Mouse (Mus musculus): ENCODE results near the gene Phactr3. TPM values are rescaled to one million over a fixed set of nuclear protein-coding genes. Genes with fewer than 3 reads are reported as not detected.

Gene Phactr3
- polyA plus RNA-seq, 1 experiment from 2014 or later = 0.39 TPM

DNA sequence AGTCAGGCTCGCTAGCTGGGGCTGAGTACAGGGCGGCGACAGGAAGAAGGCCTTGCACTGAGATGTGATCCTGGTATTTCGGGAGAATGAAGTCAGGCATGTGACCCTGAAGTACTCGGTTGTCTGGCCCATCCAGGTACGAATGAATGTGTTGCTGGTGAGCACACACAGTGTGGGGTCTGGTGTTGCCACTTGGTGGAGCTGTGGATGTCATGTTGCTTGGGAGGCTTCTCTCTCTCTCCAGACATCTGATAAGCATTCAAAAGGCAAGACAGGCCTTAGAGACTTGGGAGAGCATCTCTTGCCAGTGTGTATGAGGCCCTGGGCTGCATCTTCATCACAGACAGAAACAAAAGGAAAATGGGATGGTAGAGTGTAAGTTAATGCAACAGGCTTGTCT lies 77.3 kb downstream of the Phactr3 start:
- no peak overlapping the region for H3K4me3 ChIP-seq (replicated peaks; ENCODE audit: low read depth, low read length)
- H3K27me3 ChIP-seq (ENCODE audit: insufficient read depth, low read length) = no peaks in the 10 kb centered on the region
- no peaks in the 10 kb centered on the region for H3K9me3 ChIP-seq (replicated peaks; ENCODE audit: low read length)
- H3K9ac ChIP-seq (ENCODE audit: low read depth, low read length) = no peak overlapping the region
- no peak overlapping the region for H3K4me2 ChIP-seq (ENCODE audit: low read length)
- no peak for TF ChIP-seq CTCF (IDR thresholded peaks at IDR 0.05; ENCODE audit: low read depth)
- DNase-seq (ENCODE audit: low spot score) = no peak
- H3K27ac ChIP-seq = no peak overlapping the region
- H3K4me1 ChIP-seq (replicated peaks; ENCODE audit: insufficient read depth, low read length) = no peaks in the 10 kb centered on the region
- H3K36me3 ChIP-seq (ENCODE audit: insufficient read depth, low read length) = no peaks in the 10 kb centered on the region
- no peak for ATAC-seq (replicated peaks; ENCODE audit: low FRiP score, low read depth)
- 84% methylated on average over 6 of the region's 6 CpGs for WGBS

DNA sequence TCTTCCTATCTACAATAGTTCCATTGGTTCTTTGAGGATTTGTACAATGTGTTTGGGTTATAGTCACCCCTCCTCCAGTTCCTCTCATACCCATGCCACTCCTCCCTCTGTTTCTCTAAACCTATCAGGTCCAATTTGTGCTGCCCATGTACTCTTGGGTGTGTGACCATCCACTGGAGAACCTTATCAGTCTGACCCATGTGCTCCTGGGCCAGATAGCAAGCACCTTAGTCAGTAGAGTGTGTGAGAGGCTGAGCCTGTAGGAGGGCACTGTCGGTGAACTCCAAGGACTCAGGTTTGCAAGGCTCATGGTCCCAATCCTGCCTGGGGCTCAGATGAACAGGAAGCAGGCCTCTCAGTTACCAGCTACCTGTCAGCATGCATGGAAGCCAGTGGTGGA lies 78.8 kb downstream of the Phactr3 start:
- no peaks in the 10 kb centered on the region for H3K36me3 ChIP-seq (ENCODE audit: insufficient read depth, low read length)
- no peak overlapping the region for H3K4me2 ChIP-seq (ENCODE audit: low read length)
- TF ChIP-seq CTCF (IDR thresholded peaks at IDR 0.05; ENCODE audit: low read depth) = no peak
- H3K4me1 ChIP-seq (replicated peaks; ENCODE audit: insufficient read depth, low read length) = no peaks in the 10 kb centered on the region
- H3K9ac ChIP-seq (ENCODE audit: low read depth, low read length) = no peak overlapping the region
- H3K27ac ChIP-seq = no peak overlapping the region
- WGBS = 97% methylated on average over 1 of the region's 1 CpGs
- no peak for DNase-seq (ENCODE audit: low spot score)
- no peaks in the 10 kb centered on the region for H3K9me3 ChIP-seq (replicated peaks; ENCODE audit: low read length)
- H3K27me3 ChIP-seq (ENCODE audit: insufficient read depth, low read length) = no peaks in the 10 kb centered on the region
- no peak for ATAC-seq (replicated peaks; ENCODE audit: low FRiP score, low read depth)
- H3K4me3 ChIP-seq (replicated peaks; ENCODE audit: low read depth, low read length) = no peak overlapping the region

DNA sequence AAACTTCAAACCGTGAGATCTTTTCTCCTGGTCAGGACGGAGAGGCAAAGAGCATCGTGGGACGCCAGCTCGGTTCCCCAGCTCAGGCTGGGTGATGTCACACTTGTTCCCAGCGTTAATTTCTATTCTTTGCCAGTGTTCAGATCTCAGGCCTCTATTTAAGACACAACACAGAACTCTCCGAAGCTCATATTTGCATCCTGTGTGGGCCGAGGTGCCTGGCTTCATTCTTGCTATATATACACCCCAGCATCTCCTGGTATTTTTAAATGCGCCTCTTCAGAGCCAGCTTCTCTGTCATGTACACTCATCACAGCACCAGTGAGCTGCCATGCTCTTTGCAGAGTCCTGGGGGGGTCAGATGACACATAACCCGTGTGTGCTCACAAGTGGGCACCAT lies 85.7 kb downstream of the Phactr3 start:
- no peak for ATAC-seq (replicated peaks; ENCODE audit: low FRiP score, low read depth)
- H3K4me2 ChIP-seq (ENCODE audit: low read length) = no peak overlapping the region
- H3K27me3 ChIP-seq (ENCODE audit: insufficient read depth, low read length) = no peaks in the 10 kb centered on the region
- DNase-seq (ENCODE audit: low spot score) = no peak
- no peak overlapping the region for H3K27ac ChIP-seq
- no peaks in the 10 kb centered on the region for H3K9me3 ChIP-seq (replicated peaks; ENCODE audit: low read length)
- WGBS = 85% methylated on average over 10 of the region's 10 CpGs
- H3K4me1 ChIP-seq (replicated peaks; ENCODE audit: insufficient read depth, low read length) = no peaks in the 10 kb centered on the region
- H3K36me3 ChIP-seq (ENCODE audit: insufficient read depth, low read length) = no peaks in the 10 kb centered on the region
- no peak for TF ChIP-seq CTCF (IDR thresholded peaks at IDR 0.05; ENCODE audit: low read depth)
- H3K9ac ChIP-seq (ENCODE audit: low read depth, low read length) = no peak overlapping the region
- H3K4me3 ChIP-seq (replicated peaks; ENCODE audit: low read depth, low read length) = no peak overlapping the region

DNA sequence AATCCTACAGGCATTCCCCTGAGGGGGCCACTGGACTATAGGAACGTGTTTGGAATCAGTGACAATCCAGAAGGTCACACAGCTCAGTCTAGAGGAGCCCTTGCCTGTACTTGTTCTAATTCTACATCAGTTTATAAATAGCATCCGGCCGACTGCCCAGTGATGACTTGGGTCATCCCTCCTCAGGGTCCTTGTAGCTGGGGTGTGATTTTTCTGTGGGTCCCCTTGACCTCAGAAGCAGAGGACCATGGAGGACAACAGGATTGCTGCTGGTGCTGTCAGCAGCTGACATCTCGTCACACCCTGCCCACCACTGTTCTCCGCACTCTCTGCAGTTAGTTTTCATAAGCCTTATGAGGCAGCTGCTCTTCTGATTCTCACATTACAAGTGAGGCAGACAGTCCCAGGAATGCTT lies 89.4 kb downstream of the Phactr3 start:
- WGBS = 53% methylated on average over 5 of the region's 5 CpGs
- H3K27me3 ChIP-seq (ENCODE audit: insufficient read depth, low read length) = no peaks in the 10 kb centered on the region
- DNase-seq (ENCODE audit: low spot score) = no peak
- no peak overlapping the region for H3K4me3 ChIP-seq (replicated peaks; ENCODE audit: low read depth, low read length)
- no peaks in the 10 kb centered on the region for H3K4me1 ChIP-seq (replicated peaks; ENCODE audit: insufficient read depth, low read length)
- H3K36me3 ChIP-seq (ENCODE audit: insufficient read depth, low read length) = no peaks in the 10 kb centered on the region
- ATAC-seq (replicated peaks; ENCODE audit: low FRiP score, low read depth) = no peak
- no peak overlapping the region for H3K27ac ChIP-seq
- H3K4me2 ChIP-seq (ENCODE audit: low read length) = no peak overlapping the region
- no peaks in the 10 kb centered on the region for H3K9me3 ChIP-seq (replicated peaks; ENCODE audit: low read length)
- no peak overlapping the region for H3K9ac ChIP-seq (ENCODE audit: low read depth, low read length)
- TF ChIP-seq CTCF (IDR thresholded peaks at IDR 0.05; ENCODE audit: low read depth) = no peak

DNA sequence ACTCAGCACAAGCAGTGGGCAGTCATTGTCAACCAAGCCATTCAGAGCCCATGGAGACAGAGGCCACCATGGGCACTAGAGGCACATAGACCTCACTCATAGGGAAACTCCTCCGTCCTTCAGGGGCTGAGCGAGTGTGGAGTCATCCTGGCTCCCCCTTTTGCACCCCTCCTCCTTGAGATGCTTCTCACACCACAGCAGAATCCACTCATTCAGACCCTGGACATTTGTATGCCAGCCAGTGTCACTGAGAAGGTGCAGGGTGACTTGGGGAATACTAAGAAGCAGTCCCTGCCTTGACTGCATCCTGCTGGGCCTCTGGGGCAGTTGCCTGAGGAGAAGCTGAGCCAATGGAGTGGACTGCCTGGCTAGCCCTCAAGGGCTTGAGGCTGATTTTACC lies 95.1 kb downstream of the Phactr3 start:
- Histone ChIP-seq H3K9ac (ENCODE audit: low read depth, low read length) (no peak overlapping the region), H3K4me2 (ENCODE audit: low read length) (no peak overlapping the region), H3K9me3 (replicated peaks; ENCODE audit: low read length) (no peaks in the 10 kb centered on the region), H3K27me3 (ENCODE audit: insufficient read depth, low read length) (no peaks in the 10 kb centered on the region), H3K4me1 (replicated peaks; ENCODE audit: insufficient read depth, low read length) (no peaks in the 10 kb centered on the region), H3K27ac (no peak overlapping the region), H3K36me3 (ENCODE audit: insufficient read depth, low read length) (no peaks in the 10 kb centered on the region), H3K4me3 (replicated peaks; ENCODE audit: low read depth, low read length) (no peak overlapping the region)
- DNase-seq (ENCODE audit: low spot score) (no peak), ATAC-seq (replicated peaks; ENCODE audit: low FRiP score, low read depth) (no peak)
- no peak for TF ChIP-seq CTCF (IDR thresholded peaks at IDR 0.05; ENCODE audit: low read depth)
- WGBS = 81% methylated on average over 2 of the region's 2 CpGs

DNA sequence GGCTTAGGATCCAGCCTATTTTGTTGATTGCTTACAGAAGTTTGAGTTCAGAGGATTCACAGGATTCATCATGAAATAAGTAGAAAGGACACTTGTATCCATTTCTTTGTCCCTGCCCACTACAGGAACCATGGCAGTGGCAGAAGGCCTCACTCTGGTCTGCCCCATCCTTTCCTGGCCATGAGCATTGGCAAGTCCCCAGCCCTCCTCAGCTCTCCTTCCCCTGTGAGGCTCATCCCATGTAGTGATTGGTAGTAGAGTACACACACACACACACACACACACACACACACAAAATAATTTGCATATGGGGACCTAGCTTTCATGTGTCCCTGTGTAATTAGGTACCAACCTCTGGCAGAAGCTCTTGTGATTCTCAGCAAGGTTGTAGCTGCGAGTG lies 95.8 kb downstream of the Phactr3 start:
- Histone ChIP-seq H3K4me2 (ENCODE audit: low read length) (no peak overlapping the region), H3K36me3 (ENCODE audit: insufficient read depth, low read length) (no peaks in the 10 kb centered on the region), H3K27ac (no peak overlapping the region), H3K9ac (ENCODE audit: low read depth, low read length) (no peak overlapping the region), H3K4me3 (replicated peaks; ENCODE audit: low read depth, low read length) (no peak overlapping the region), H3K27me3 (ENCODE audit: insufficient read depth, low read length) (no peaks in the 10 kb centered on the region), H3K9me3 (replicated peaks; ENCODE audit: low read length) (no peaks in the 10 kb centered on the region), H3K4me1 (replicated peaks; ENCODE audit: insufficient read depth, low read length) (no peaks in the 10 kb centered on the region)
- DNase-seq (ENCODE audit: low spot score) (no peak), ATAC-seq (replicated peaks; ENCODE audit: low FRiP score, low read depth) (no peak)
- TF ChIP-seq CTCF (IDR thresholded peaks at IDR 0.05; ENCODE audit: low read depth) = no peak
- 84% methylated on average over 1 of the region's 1 CpGs for WGBS

DNA sequence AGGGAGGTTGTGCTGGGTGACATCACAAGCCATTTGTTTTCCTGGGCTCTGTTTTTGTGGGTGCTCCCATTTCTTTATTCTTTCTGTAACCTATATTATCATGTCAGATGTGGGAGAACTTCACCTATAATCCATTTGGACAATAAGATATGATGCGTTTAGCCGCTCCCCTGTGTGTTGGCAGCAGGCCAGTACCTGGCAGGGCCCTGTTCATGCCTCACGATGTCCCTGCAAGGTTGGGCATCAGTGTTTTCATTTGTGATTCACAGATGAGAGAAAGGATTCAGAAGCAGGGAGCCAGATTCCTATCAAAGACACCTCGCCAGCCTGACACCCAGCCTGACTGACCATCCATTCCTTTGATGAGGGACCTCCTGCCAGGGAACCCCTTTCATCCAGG lies 99.7 kb downstream of the Phactr3 start:
- WGBS = 59% methylated on average over 4 of the region's 4 CpGs
- TF ChIP-seq CTCF (IDR thresholded peaks at IDR 0.05; ENCODE audit: low read depth) = no peak
- ATAC-seq (replicated peaks; ENCODE audit: low FRiP score, low read depth) = no peak

More for the DNA sequence above, 99.7 kb downstream of the Phactr3 start:
- Histone ChIP-seq H3K4me3 (replicated peaks; ENCODE audit: low read depth, low read length) (no peak overlapping the region), H3K9me3 (replicated peaks; ENCODE audit: low read length) (no peaks in the 10 kb centered on the region), H3K4me2 (ENCODE audit: low read length) (no peak overlapping the region), H3K9ac (ENCODE audit: low read depth, low read length) (no peak overlapping the region), H3K27ac (no peak overlapping the region), H3K27me3 (ENCODE audit: insufficient read depth, low read length) (no peaks in the 10 kb centered on the region), H3K4me1 (replicated peaks; ENCODE audit: insufficient read depth, low read length) (no peaks in the 10 kb centered on the region), H3K36me3 (ENCODE audit: insufficient read depth, low read length) (no peaks in the 10 kb centered on the region)
- no peak for DNase-seq (ENCODE audit: low spot score)
